Mouse (Mus musculus) brain, embryonic 14.5 days (tissue): ENCODE results near the gene Fbxl14.
A peak's percentile ranks its signal among the peaks of the same experiment; 100 is the strongest.

Source experiments
- CTCF ChIP-seq: fragments of 200-500 bp; IDR thresholded peaks from 2 replicates; pipeline ENCODE4 v1.5.1; 2012; ENCODE audit warnings: inconsistent platforms, mild to moderate bottlenecking, moderate library complexity, borderline replicate concordance; ENCODE audit not compliant: insufficient read depth, insufficient read length; ENCODE audit errors: extremely low read depth
- POLR2A ChIP-seq: fragments of 200-500 bp; IDR thresholded peaks from 2 replicates; pipeline ENCODE4 v1.6.1; 2012; ENCODE audit warnings: mild to moderate bottlenecking, inconsistent platforms, borderline replicate concordance; ENCODE audit not compliant: poor library complexity, insufficient read depth, insufficient read length, severe bottlenecking; ENCODE audit errors: extremely low read depth

GRCm38 (mm10) chr6:119449060-119449499 lies 30.4 kb upstream of the Fbxl14 start:
- no peak for TF ChIP-seq POLR2A
- peak; percentile 52 for TF ChIP-seq CTCF
